Mouse (Mus musculus): ENCODE results near the gene Zfp235. TPM values are rescaled to one million over a fixed set of nuclear protein-coding genes. Genes with fewer than 3 reads are reported as not detected.

Zfp235 gene
- polyA plus RNA-seq (2012; rRNA removed): 6.5 and 8.0 TPM in 2 replicates

DNA sequence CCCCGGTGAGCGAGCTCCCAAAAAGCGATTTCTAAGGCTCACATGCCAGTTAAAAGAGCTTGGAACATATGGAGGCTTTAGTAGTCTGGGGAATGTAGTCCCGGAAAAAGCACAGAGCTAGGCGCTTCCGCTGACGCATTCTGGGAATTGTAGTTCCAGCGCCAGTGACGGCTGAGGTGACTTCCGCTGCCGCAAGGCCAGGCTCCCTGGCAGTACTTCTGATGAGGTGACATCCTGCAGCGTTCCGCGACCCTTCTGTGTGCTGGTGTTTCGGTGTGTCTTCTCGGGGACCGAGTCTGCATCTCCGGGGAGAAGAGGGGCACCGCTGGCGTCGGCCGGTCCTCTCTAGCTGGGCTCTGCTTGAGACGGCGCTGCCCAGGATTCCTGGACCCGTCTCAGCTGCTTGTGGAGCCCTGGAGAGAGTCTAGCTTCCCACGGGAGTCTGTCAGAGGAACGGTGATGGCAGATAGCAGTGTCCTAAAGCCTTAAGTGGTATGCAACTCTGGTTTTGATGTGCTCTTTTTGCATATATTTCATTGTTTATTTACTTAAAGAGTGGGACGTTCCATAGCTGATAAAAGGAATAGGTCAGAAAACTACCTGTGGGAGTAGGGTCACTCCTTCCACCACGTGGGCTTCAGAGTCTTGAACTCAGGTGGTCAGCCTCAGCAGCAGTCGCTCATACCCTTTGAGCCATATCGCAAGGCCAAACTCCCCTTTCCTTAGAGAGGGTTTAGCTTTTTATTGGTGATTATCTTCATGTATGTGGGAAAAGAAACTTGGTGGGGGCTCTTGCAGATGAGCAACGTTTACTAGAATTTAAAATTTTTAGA is at the start of gene Zfp235:
Zfp235 (plus strand) TSS at position 174 of the 833 bp plus-strand sequence.

DNA sequence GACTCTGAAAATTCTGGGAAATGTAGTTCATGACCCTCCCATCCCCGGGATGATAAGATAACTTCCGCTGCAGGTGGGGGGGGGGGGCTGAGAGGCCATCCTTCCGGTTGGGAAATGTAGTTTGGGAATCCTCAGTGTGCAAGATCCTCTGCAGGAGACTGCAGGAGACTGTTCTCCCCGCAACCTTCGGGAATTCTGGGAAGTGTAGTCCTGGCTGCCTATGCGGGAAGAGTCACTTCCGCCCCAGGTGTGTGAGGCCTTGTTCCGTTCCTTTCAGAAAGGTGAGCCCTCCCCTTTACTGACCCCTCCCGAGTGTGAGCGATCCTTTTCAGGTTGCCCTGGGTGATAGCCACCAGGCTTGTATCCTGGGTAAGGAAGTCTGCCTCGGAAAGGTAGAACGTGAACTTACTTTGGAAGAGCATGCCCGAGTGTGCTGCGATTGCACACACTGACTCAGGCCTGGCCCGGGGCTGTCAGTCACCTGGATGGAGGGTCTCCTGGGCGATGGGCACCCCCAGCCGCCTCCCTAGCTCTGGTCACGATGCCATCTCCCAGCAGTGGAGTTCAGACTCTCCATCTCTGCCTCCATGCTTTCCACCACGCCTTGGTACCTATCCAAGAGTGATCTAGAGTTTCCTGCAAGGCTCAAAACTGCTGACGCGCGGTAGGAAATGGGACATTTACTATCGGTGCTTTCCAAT is 21.7 kb upstream of the Zfp235 start, which contains the start of gene Zfp112:
Zfp112 (plus strand) TSS at position 159 of the 701 bp plus-strand sequence.

DNA sequence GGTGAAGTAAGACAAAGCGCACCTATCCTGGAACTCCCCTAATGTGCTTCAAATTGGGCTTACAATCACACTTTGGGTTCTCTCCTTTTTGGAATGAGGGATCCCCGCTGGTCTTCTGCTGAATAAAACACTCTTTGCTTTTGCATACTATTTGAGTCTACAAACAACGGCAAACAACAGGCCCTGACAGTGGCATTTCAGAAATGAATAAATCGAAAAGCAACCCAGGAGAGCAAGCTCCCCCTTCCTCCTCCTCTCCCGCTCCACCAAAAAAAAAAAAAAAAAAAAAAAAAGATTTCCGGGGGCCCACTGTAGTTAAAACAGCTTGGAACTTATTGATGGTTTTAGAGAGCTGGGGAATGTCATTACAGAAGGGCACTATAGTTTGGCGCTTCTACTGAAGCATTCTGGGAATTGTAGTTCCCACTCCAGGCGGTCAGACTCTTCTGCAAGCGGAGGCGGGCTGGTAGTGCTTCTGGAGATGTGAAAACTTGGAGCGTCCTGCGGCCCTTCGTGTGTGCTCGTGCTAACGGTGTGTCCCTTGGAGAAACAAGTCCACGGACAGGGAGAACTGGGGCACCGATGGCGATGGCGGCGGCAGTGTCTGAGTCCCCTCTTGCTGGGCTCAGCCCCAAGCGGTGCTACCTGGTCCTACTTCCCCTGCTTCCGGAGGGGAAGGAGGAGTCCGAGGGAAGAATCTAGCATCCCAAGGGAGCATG is 40.8 kb downstream of the Zfp235 start, which contains the start of gene Zfp114:
Zfp114 (plus strand) TSS at position 443 of the 719 bp plus-strand sequence.

Other genes starting within 250 kb of the Zfp235 start
- gene Vmn1r178, start 242.2 kb upstream of the Zfp235 start, polyA plus RNA-seq (2012; rRNA removed): not detected in 2 replicates
- gene Vmn1r179, start 207.2 kb upstream of the Zfp235 start, polyA plus RNA-seq (2012; rRNA removed): not detected in 2 replicates
- gene Vmn1r180, start 183.5 kb upstream of the Zfp235 start, polyA plus RNA-seq (2012; rRNA removed): not detected in 2 replicates
- not detected in 2 replicates for gene Vmn1r181, start 159.6 kb upstream of the Zfp235 start, polyA plus RNA-seq (2012; rRNA removed)
- gene V1rd19, start 132.5 kb upstream of the Zfp235 start, polyA plus RNA-seq (2012; rRNA removed): not detected in 2 replicates
- gene Vmn1r183, start 80.9 kb upstream of the Zfp235 start, polyA plus RNA-seq (2012; rRNA removed): not detected in 2 replicates
- 17.2 and 18.5 TPM in 2 replicates for gene Zfp180, start 52.2 kb upstream of the Zfp235 start, polyA plus RNA-seq (2012; rRNA removed)
- 2.7 TPM in 2 replicates for gene Zfp112, start 21.9 kb upstream of the Zfp235 start, polyA plus RNA-seq (2012; rRNA removed)
- gene Zfp114, start 40.9 kb downstream of the Zfp235 start, polyA plus RNA-seq (2012; rRNA removed): 0.72 and 0.81 TPM in 2 replicates
- gene Zfp111, start 77.3 kb downstream of the Zfp235 start, polyA plus RNA-seq (2012; rRNA removed): 2.0 and 2.8 TPM in 2 replicates
- 1.6 and 2.5 TPM in 2 replicates for gene Zfp109, start 103.4 kb downstream of the Zfp235 start, polyA plus RNA-seq (2012; rRNA removed)
- gene Zfp108, start 120.6 kb downstream of the Zfp235 start, polyA plus RNA-seq (2012; rRNA removed): 2.1 and 2.2 TPM in 2 replicates
- gene Zfp93, start 136.3 kb downstream of the Zfp235 start, polyA plus RNA-seq (2012; rRNA removed): 1.7 and 2.2 TPM in 2 replicates
- gene Zfp61, start 167.1 kb downstream of the Zfp235 start, polyA plus RNA-seq (2012; rRNA removed): 6.8 and 7.4 TPM in 2 replicates
- 8.5 and 9.3 TPM in 2 replicates for gene Zfp94, start 182.5 kb downstream of the Zfp235 start, polyA plus RNA-seq (2012; rRNA removed)
- gene Tescl, start 199.8 kb downstream of the Zfp235 start, polyA plus RNA-seq (2012; rRNA removed): 0.52 and 0.53 TPM in 2 replicates
- not detected in 2 replicates for gene Lypd5, start 215.0 kb downstream of the Zfp235 start, polyA plus RNA-seq (2012; rRNA removed)
- gene Kcnn4, start 236.1 kb downstream of the Zfp235 start, polyA plus RNA-seq (2012; rRNA removed): 26.2 and 26.4 TPM in 2 replicates